Mouse (Mus musculus) olfactory bulb, adult 2 months (tissue): ENCODE measurements around the gene Kdm2b.

ENCODE experiments used
- CTCF ChIP-seq: fragments of 200-500 bp; IDR thresholded peaks from 2 replicates; pipeline ENCODE4 v1.5.1; 2012; ENCODE audit warnings: low read depth, mild to moderate bottlenecking, low read length, moderate library complexity; ENCODE audit not compliant: insufficient read depth
- POLR2A ChIP-seq: fragments of 200-500 bp; IDR thresholded peaks from 2 replicates; pipeline ENCODE4 v1.6.1; 2012; ENCODE audit warnings: mild to moderate bottlenecking, low read depth, low read length, moderate library complexity; ENCODE audit not compliant: insufficient read depth

GRCm38 (mm10) chr5:123020426-123020825, 30.8 kb upstream of the Kdm2b start:
- TF ChIP-seq CTCF, result no peak
- no peak for TF ChIP-seq POLR2A
